Mouse (Mus musculus) heart, embryonic 10.5 days (tissue): Measurements from ENCODE around the gene Unc45a. TPM values are rescaled to one million over a fixed set of nuclear protein-coding genes. Genes with fewer than 3 reads are reported as not detected.

ENCODE experiments used
- DNase-seq: peaks from one replicate; pipeline ENCODE4 v3.0.0-alpha.2; 2017; ENCODE audit warnings: low spot score
- H3K27ac ChIP-seq: fragments of 300-500 bp; sonication (generic); 2 replicates; pipeline ENCODE4 v1.5.1; 2016; ENCODE audit warnings: mild to moderate bottlenecking
- H3K27me3 ChIP-seq: fragments of 300-500 bp; sonication (generic); 2 replicates; pipeline ENCODE4 v1.6.1; 2016; ENCODE audit warnings: mild to moderate bottlenecking; ENCODE audit not compliant: poor library complexity, insufficient read depth, severe bottlenecking
- H3K36me3 ChIP-seq: fragments of 300-500 bp; sonication (generic); 2 replicates; pipeline ENCODE4 v1.6.1; 2016; ENCODE audit warnings: mild to moderate bottlenecking, moderate library complexity
- H3K4me1 ChIP-seq: fragments of 300-500 bp; sonication (generic); 2 replicates; pipeline ENCODE4 v1.6.1; 2016; ENCODE audit warnings: mild to moderate bottlenecking
- H3K4me3 ChIP-seq: fragments of 300-500 bp; sonication (generic); 2 replicates; pipeline ENCODE4 v1.5.1; 2016; ENCODE audit warnings: mild to moderate bottlenecking, moderate library complexity
- H3K9me3 ChIP-seq: fragments of 300-500 bp; sonication (generic); 2 replicates; pipeline ENCODE4 v1.6.1; 2016; ENCODE audit warnings: mild to moderate bottlenecking, moderate library complexity
- WGBS: fragments of 180-500 bp; shearing (Covaris S2); methylation state at CpG from one replicate; pipeline ENCODE4 v1.1.7; 2016; 5-methylcytosine and 5-hydroxymethylcytosine counted together
- polyA plus RNA-seq: library from polyadenylated mRNA; unstranded; fragments of >200 nt; fragmentation: Nextera tagmentation; extraction: Ambion mirVana; gene quantifications from 2 replicates; pipeline ENCODE4 v1.2.1, GENCODE M21; 2016

Gene Unc45a
- polyA plus RNA-seq, 1 experiment from 2014 or later = 34.2 TPM

DNA sequence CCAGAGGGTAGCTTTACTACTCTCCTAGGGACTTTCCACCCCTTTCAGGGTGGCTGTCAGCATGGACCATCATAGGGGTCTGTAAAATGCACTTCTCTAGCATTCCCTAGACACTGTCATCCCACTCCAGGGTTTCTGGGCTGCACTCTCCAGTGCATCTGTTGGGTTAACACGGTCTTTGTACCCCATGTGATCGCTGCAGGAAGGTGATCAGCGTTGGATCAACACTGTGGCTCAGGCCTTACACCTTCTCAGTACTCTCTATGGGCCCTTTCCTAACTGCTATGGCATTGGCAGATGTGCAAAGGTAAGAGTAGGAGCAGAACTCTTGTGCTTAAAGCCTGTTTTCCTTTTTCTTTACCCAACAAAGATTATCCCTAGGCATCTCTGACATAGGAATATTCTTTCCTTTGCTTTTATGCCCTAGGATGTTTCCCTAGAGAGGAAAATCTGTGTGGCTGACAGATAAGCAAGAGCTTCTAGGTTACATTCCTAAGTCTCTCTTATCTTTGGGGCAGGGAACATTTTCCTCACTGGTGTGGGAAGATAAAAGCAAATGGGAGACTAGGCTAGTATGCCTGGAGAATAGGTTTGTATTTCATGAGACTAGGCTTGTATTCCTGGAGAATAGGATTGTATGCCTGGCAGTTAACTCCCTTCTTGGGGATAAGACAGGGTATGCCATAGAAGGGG is 57.4 kb downstream of the Unc45a start:
- no peak overlapping the region for H3K27ac ChIP-seq
- H3K36me3 ChIP-seq = peaks cover 88% of the 10 kb centered on the region
- peaks cover 11% of the 10 kb centered on the region; the same call in 1 of the 2 replicates for H3K4me1 ChIP-seq
- DNase-seq = no peak
- no peak overlapping the region for H3K4me3 ChIP-seq
- no peaks in the 10 kb centered on the region for H3K27me3 ChIP-seq
- 62% methylated on average over 3 of the region's 3 CpGs for WGBS
- no peaks in the 10 kb centered on the region for H3K9me3 ChIP-seq

GRCm38 (mm10) chr7:80281646-80282045 is 59.2 kb downstream of the Unc45a start:
- H3K9me3 ChIP-seq = no peaks in the 10 kb centered on the region
- peaks cover 11% of the 10 kb centered on the region; the same call in 1 of the 2 replicates for H3K4me1 ChIP-seq
- H3K27ac ChIP-seq = no peak overlapping the region
- H3K36me3 ChIP-seq = peaks cover 87% of the 10 kb centered on the region
- H3K4me3 ChIP-seq = no peak overlapping the region
- WGBS = 88% methylated on average over 3 of the region's 3 CpGs
- no peak for DNase-seq
- H3K27me3 ChIP-seq = no peaks in the 10 kb centered on the region

DNA sequence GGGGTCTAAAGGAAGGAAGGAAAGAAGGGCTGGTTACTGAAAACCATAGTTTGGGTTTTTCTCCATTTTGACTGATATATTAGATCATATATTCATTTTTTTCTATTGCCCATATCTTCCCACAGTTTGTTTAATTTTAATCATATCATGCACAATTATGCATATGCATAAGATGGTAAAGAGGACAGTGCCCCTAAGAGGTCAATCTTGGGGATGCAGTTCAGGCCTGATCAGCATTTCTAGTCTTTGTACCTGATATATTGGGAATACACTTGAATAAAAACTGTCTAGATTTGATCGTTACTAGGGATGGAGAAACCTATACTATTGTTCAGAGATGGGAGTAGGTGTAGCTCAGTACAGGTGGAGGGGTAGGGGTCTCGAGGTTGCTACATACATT is 59.8 kb downstream of the Unc45a start:
- 89% methylated on average over 2 of the region's 2 CpGs for WGBS
- Histone ChIP-seq H3K9me3 (no peaks in the 10 kb centered on the region), H3K4me3 (no peak overlapping the region), H3K36me3 (peaks cover 87% of the 10 kb centered on the region), H3K27ac (no peak overlapping the region), H3K4me1 (peaks cover 11% of the 10 kb centered on the region; the same call in 1 of the 2 replicates), H3K27me3 (no peaks in the 10 kb centered on the region)
- DNase-seq = no peak

- peaks cover 11% of the 10 kb centered on the region; the same call in 1 of the 2 replicates for H3K4me1 ChIP-seq
- peaks cover 3% of the 10 kb centered on the region for H3K9me3 ChIP-seq
- DNase-seq = no peak
- no peaks in the 10 kb centered on the region for H3K27me3 ChIP-seq
- H3K27ac ChIP-seq = no peak overlapping the region
- H3K36me3 ChIP-seq = peaks cover 85% of the 10 kb centered on the region
- no peak overlapping the region for H3K4me3 ChIP-seq
- whole genome bisulfite sequencing = 79% methylated on average over 10 of the region's 10 CpGs
These were observed 60.8 kb downstream of the Unc45a start for GRCm38 (mm10) chr7:80280032-80280431.

GRCm38 (mm10) chr7:80276374-80276773 is 64.4 kb downstream of the Unc45a start:
- 93% methylated on average over 4 of the region's 4 CpGs for WGBS
- Histone ChIP-seq H3K27ac (no peak overlapping the region), H3K4me1 (peaks cover 2% of the 10 kb centered on the region; the same call in 1 of the 2 replicates), H3K4me3 (no peak overlapping the region), H3K9me3 (peaks cover 13% of the 10 kb centered on the region), H3K36me3 (peaks cover 84% of the 10 kb centered on the region), H3K27me3 (no peaks in the 10 kb centered on the region)
- DNase-seq = no peak

Other genes with a start within 250 kb of the Unc45a start
- 830 and 1,266 TPM in 2 replicates for gene Idh2, start 225.6 kb downstream of the Unc45a start, polyA plus RNA-seq
- 7.8 and 8.9 TPM in 2 replicates for gene Sema4b, start 154.2 kb downstream of the Unc45a start, polyA plus RNA-seq
- 61.9 and 74.9 TPM in 2 replicates for gene Cib1, start 108.2 kb downstream of the Unc45a start, polyA plus RNA-seq
- gene Gdpgp1, start 108.1 kb downstream of the Unc45a start, polyA plus RNA-seq = 5.2 and 5.8 TPM in 2 replicates
- 0.54 and 0.84 TPM in 2 replicates for gene Ttll13, start 94.6 kb downstream of the Unc45a start, polyA plus RNA-seq
- 45.7 and 47.2 TPM in 2 replicates for gene Ngrn, start 79.8 kb downstream of the Unc45a start, polyA plus RNA-seq
- gene Vps33b, start 71.4 kb downstream of the Unc45a start, polyA plus RNA-seq = 14.5 and 15.3 TPM in 2 replicates
- gene Prc1, start 46.6 kb downstream of the Unc45a start, polyA plus RNA-seq = 153 and 163 TPM in 2 replicates
- gene Rccd1, start 16.6 kb downstream of the Unc45a start, polyA plus RNA-seq = 9.8 and 10.3 TPM in 2 replicates
- 18.3 and 18.4 TPM in 2 replicates for gene Hddc3, start 2.1 kb upstream of the Unc45a start, polyA plus RNA-seq
- 20.0 and 20.9 TPM in 2 replicates for gene Man2a2, start 30.4 kb upstream of the Unc45a start, polyA plus RNA-seq
- 9.7 and 11.7 TPM in 2 replicates for gene Fes, start 46.9 kb upstream of the Unc45a start, polyA plus RNA-seq
- 18.1 and 20.7 TPM in 2 replicates for gene Furin, start 64.4 kb upstream of the Unc45a start, polyA plus RNA-seq
- 32.3 and 35.6 TPM in 2 replicates for gene Blm, start 194.1 kb upstream of the Unc45a start, polyA plus RNA-seq